Mouse (Mus musculus) forebrain, embryonic 14.5 days (tissue): ENCODE measurements around the gene Lif. TPM values are rescaled to one million over a fixed set of nuclear protein-coding genes. Genes with fewer than 3 reads are reported as not detected.

Experiments
- ATAC-seq: fragments of 200-750 bp; cut with Nextera tagmentation; 2 replicates; pipeline ENCODE4 v1.8.0; 2017; ENCODE audit warnings: mild to moderate bottlenecking, moderate library complexity
- DNase-seq: peaks from one replicate; pipeline ENCODE4 v3.0.0-alpha.2; 2015; ENCODE audit warnings: low spot score
- H3K27ac ChIP-seq: fragments of 300-500 bp; sonication (generic); 2 replicates; pipeline ENCODE4 v1.5.1; 2014; ENCODE audit warnings: low read depth, mild to moderate bottlenecking, control low read depth, low read length, moderate library complexity
- H3K27me3 ChIP-seq: fragments of 300-500 bp; sonication (generic); replicated peaks from 2 replicates; pipeline ENCODE4 v1.6.1; 2014; ENCODE audit warnings: low read length, control low read depth, mixed read lengths; ENCODE audit not compliant: control insufficient read depth, insufficient read depth
- H3K36me3 ChIP-seq: fragments of 300-500 bp; sonication (generic); 2 replicates; pipeline ENCODE4 v1.6.1; 2014; ENCODE audit warnings: low read length, control low read depth; ENCODE audit not compliant: control insufficient read depth, insufficient read depth
- H3K4me1 ChIP-seq: fragments of 300-500 bp; sonication (generic); 2 replicates; pipeline ENCODE4 v1.6.1; 2014; ENCODE audit warnings: antibody characterized with exemption, low read length, control low read depth; ENCODE audit not compliant: control insufficient read depth, insufficient read depth
- H3K4me2 ChIP-seq: fragments of 300-500 bp; sonication (generic); 2 replicates; pipeline ENCODE4 v1.6.1; 2014; ENCODE audit warnings: mild to moderate bottlenecking, control low read depth, low read length
- H3K4me3 ChIP-seq: fragments of 300-500 bp; sonication (generic); 2 replicates; pipeline ENCODE4 v1.5.1; 2014; ENCODE audit warnings: low read depth, low read length, control low read depth
- H3K9ac ChIP-seq: fragments of 300-500 bp; sonication (generic); 2 replicates; pipeline ENCODE4 v1.6.1; 2014; ENCODE audit warnings: mild to moderate bottlenecking, low read length, control low read depth, moderate library complexity
- H3K9me3 ChIP-seq: fragments of 300-500 bp; sonication (generic); replicated peaks from 2 replicates; pipeline ENCODE4 v1.6.1; 2016; ENCODE audit warnings: low read length, control low read depth, mixed read lengths; ENCODE audit not compliant: control insufficient read depth
- WGBS: fragments of 180-500 bp; shearing (Covaris S2); extraction: QIAGEN DNeasy Blood & Tissue Kit; methylation state at CpG from one replicate; pipeline ENCODE4 v1.1.7; 2014; 5-methylcytosine and 5-hydroxymethylcytosine counted together
- polyA plus RNA-seq: library from polyadenylated mRNA; unstranded; fragments of >200 nt; fragmentation: Nextera tagmentation; extraction: Ambion mirVana; gene quantifications from 2 replicates; pipeline ENCODE4 v1.2.1, GENCODE M21; 2014

Gene Lif
- polyA plus RNA-seq, 1 experiment from 2014 or later, result not detected

GRCm38 (mm10) chr11:4236546-4237067 is 20.8 kb upstream of the Lif start:
- H3K9ac ChIP-seq, result no peak overlapping the region
- H3K27ac ChIP-seq, result no peak overlapping the region
- no peaks in the 10 kb centered on the region for H3K9me3 ChIP-seq
- WGBS, result 90% methylated on average over 21 of the region's 21 CpGs
- H3K27me3 ChIP-seq, result no peaks in the 10 kb centered on the region
- no peaks in the 10 kb centered on the region for H3K4me1 ChIP-seq
- no peak for ATAC-seq
- no peak overlapping the region for H3K4me2 ChIP-seq
- H3K36me3 ChIP-seq, result no peaks in the 10 kb centered on the region
- DNase-seq, result no peak
- H3K4me3 ChIP-seq, result no peak overlapping the region

- DNase-seq, result no peak
Observed at GRCm38 (mm10) chr11:4237389-4237912, 19.9 kb upstream of the Lif start.

GRCm38 (mm10) chr11:4238167-4238566 is 19.2 kb upstream of the Lif start:
- Histone ChIP-seq H3K9ac (no peak overlapping the region), H3K9me3 (no peaks in the 10 kb centered on the region), H3K27ac (no peak overlapping the region), H3K4me3 (no peak overlapping the region), H3K36me3 (no peaks in the 10 kb centered on the region), H3K27me3 (no peaks in the 10 kb centered on the region), H3K4me1 (no peaks in the 10 kb centered on the region), H3K4me2 (no peak overlapping the region)
- ATAC-seq (no peak), DNase-seq (no peak)
- 88% methylated on average over 6 of the region's 6 CpGs for WGBS

More at GRCm38 (mm10) chr11:4237389-4237912, 19.9 kb upstream of the Lif start:
- no peak overlapping the region for H3K27ac ChIP-seq
- no peak for ATAC-seq
- H3K27me3 ChIP-seq, result no peaks in the 10 kb centered on the region
- no peaks in the 10 kb centered on the region for H3K9me3 ChIP-seq
- WGBS, result 84% methylated on average over 18 of the region's 18 CpGs
- no peaks in the 10 kb centered on the region for H3K4me1 ChIP-seq
- no peak overlapping the region for H3K9ac ChIP-seq
- H3K4me3 ChIP-seq, result no peak overlapping the region
- H3K36me3 ChIP-seq, result no peaks in the 10 kb centered on the region
- no peak overlapping the region for H3K4me2 ChIP-seq

- Histone ChIP-seq H3K36me3 (no peaks in the 10 kb centered on the region), H3K9me3 (no peaks in the 10 kb centered on the region), H3K4me1 (no peaks in the 10 kb centered on the region), H3K4me2 (no peak overlapping the region), H3K27ac (no peak overlapping the region), H3K27me3 (no peaks in the 10 kb centered on the region), H3K9ac (no peak overlapping the region), H3K4me3 (no peak overlapping the region)
- no peak for DNase-seq
- WGBS, result 95% methylated on average over 23 of the region's 23 CpGs
- no peak for ATAC-seq
Observed at GRCm38 (mm10) chr11:4239691-4240090, 17.7 kb upstream of the Lif start.

- no peaks in the 10 kb centered on the region for H3K4me1 ChIP-seq
- 82% methylated on average over 7 of the region's 7 CpGs for WGBS
- no peak overlapping the region for H3K27ac ChIP-seq
- H3K4me3 ChIP-seq, result no peak overlapping the region
- H3K4me2 ChIP-seq, result no peak overlapping the region
- no peaks in the 10 kb centered on the region for H3K27me3 ChIP-seq
- H3K9me3 ChIP-seq, result no peaks in the 10 kb centered on the region
- no peak overlapping the region for H3K9ac ChIP-seq
- DNase-seq (no peak), ATAC-seq (no peak)
- no peaks in the 10 kb centered on the region for H3K36me3 ChIP-seq
Observed at GRCm38 (mm10) chr11:4240151-4240550, 17.2 kb upstream of the Lif start.

- H3K36me3 ChIP-seq, result no peaks in the 10 kb centered on the region
- H3K9ac ChIP-seq, result no peak overlapping the region
- no peaks in the 10 kb centered on the region for H3K4me1 ChIP-seq
- H3K27me3 ChIP-seq, result no peaks in the 10 kb centered on the region
- no peak overlapping the region for H3K27ac ChIP-seq
- DNase-seq (no peak), ATAC-seq (no peak)
- H3K4me2 ChIP-seq, result no peak overlapping the region
- H3K4me3 ChIP-seq, result no peak overlapping the region
- WGBS, result 75% methylated on average over 3 of the region's 4 CpGs
- no peaks in the 10 kb centered on the region for H3K9me3 ChIP-seq
Observed at GRCm38 (mm10) chr11:4241180-4241579, 16.2 kb upstream of the Lif start.

- Histone ChIP-seq H3K9me3 (no peaks in the 10 kb centered on the region), H3K4me3 (no peak overlapping the region)
- WGBS, result 77% methylated on average over 6 of the region's 6 CpGs
Observed at GRCm38 (mm10) chr11:4246126-4246525, 11.2 kb upstream of the Lif start.

GRCm38 (mm10) chr11:4246623-4247022 is 10.7 kb upstream of the Lif start:
- Histone ChIP-seq H3K9me3 (no peaks in the 10 kb centered on the region), H3K27ac (no peak overlapping the region), H3K4me3 (no peak overlapping the region), H3K4me2 (no peak overlapping the region), H3K27me3 (no peaks in the 10 kb centered on the region), H3K4me1 (no peaks in the 10 kb centered on the region; the same call in 1 of the 2 replicates), H3K36me3 (no peaks in the 10 kb centered on the region), H3K9ac (no peak overlapping the region)
- ATAC-seq, result no peak
- no peak for DNase-seq
- 77% methylated on average over 4 of the region's 4 CpGs for WGBS

More at GRCm38 (mm10) chr11:4246126-4246525, 11.2 kb upstream of the Lif start:
- H3K27ac ChIP-seq, result no peak overlapping the region
- no peaks in the 10 kb centered on the region for H3K4me1 ChIP-seq
- H3K27me3 ChIP-seq, result no peaks in the 10 kb centered on the region
- DNase-seq (no peak), ATAC-seq (no peak)
- H3K36me3 ChIP-seq, result no peaks in the 10 kb centered on the region
- H3K9ac ChIP-seq, result no peak overlapping the region
- no peak overlapping the region for H3K4me2 ChIP-seq

- H3K27me3 ChIP-seq, result no peaks in the 10 kb centered on the region
- ATAC-seq, result no peak
- no peak overlapping the region for H3K4me2 ChIP-seq
- no peaks in the 10 kb centered on the region for H3K36me3 ChIP-seq
- DNase-seq, result no peak
- H3K27ac ChIP-seq, result no peak overlapping the region
- no peaks in the 10 kb centered on the region for H3K9me3 ChIP-seq
- no peak overlapping the region for H3K9ac ChIP-seq
- H3K4me3 ChIP-seq, result no peak overlapping the region
- 79% methylated on average over 14 of the region's 14 CpGs for WGBS
- no peaks in the 10 kb centered on the region; the same call in 1 of the 2 replicates for H3K4me1 ChIP-seq
Observed at GRCm38 (mm10) chr11:4247201-4247959, 10.0 kb upstream of the Lif start.
